Mouse (Mus musculus) C2C12 (cell line): ENCODE data around the gene Ankzf1. TPM values are rescaled to one million over a fixed set of nuclear protein-coding genes. Genes with fewer than 3 reads are reported as not detected.

ENCODE experiments used
- H3K27me3 ChIP-seq: one replicate; pipeline ENCODE4 v1.6.1; 2011; ENCODE audit not compliant: control insufficient read depth, insufficient read depth, insufficient read length
- H3K36me3 ChIP-seq: one replicate; pipeline ENCODE4 v1.6.1; 2011; ENCODE audit not compliant: control insufficient read depth, insufficient read depth
- H3K4me3 ChIP-seq: one replicate; pipeline ENCODE4 v1.5.1; 2011; ENCODE audit warnings: mild to moderate bottlenecking, control low read depth; ENCODE audit not compliant: poor library complexity, insufficient read depth, severe bottlenecking
- H3K79me2 ChIP-seq: one replicate; pipeline ENCODE4 v1.6.1; 2011; ENCODE audit not compliant: control insufficient read depth, insufficient read depth
- H3K79me3 ChIP-seq: one replicate; pipeline ENCODE4 v1.6.1; 2011; ENCODE audit warnings: low read depth, control low read depth
- H3ac ChIP-seq: one replicate; pipeline ENCODE3; 2011; ENCODE audit warnings: low read depth; ENCODE audit not compliant: control insufficient read depth, insufficient read length
- CEBPB ChIP-seq: IDR thresholded peaks from one replicate; pipeline ENCODE4 v1.6.1; 2011; ENCODE audit warnings: low read depth, mild to moderate bottlenecking, control low read depth, moderate library complexity
- CTCF ChIP-seq: IDR thresholded peaks from one replicate; pipeline ENCODE4 v1.5.1; 2011; ENCODE audit not compliant: control insufficient read depth, insufficient read depth, insufficient read length
- FOSL1 ChIP-seq: IDR thresholded peaks from one replicate; pipeline ENCODE4 v1.8.0; 2011; ENCODE audit warnings: mild to moderate bottlenecking, low read length; ENCODE audit not compliant: poor library complexity, insufficient read depth, severe bottlenecking
- MAX ChIP-seq: IDR thresholded peaks from one replicate; pipeline ENCODE4 v1.6.1; 2011; ENCODE audit warnings: mild to moderate bottlenecking, control low read depth
- MYOD1 ChIP-seq: IDR thresholded peaks from one replicate; pipeline ENCODE4 v1.6.1; 2011; ENCODE audit warnings: low read depth; ENCODE audit not compliant: control insufficient read depth, insufficient read length
- MYOG ChIP-seq: IDR thresholded peaks from one replicate; pipeline ENCODE4 v1.6.1; 2011; ENCODE audit not compliant: control insufficient read depth, insufficient read length; ENCODE audit errors: extremely low read depth
- USF1 ChIP-seq: IDR thresholded peaks from one replicate; pipeline ENCODE4 v1.6.1; 2011; ENCODE audit warnings: low read depth, mild to moderate bottlenecking, control low read depth, moderate library complexity
- polyA plus RNA-seq: library from polyadenylated mRNA; unstranded; fragments of >200 nt; fragmentation: generic; extraction: Trizol; gene quantifications from one replicate; pipeline ENCODE4 v1.2.1, GENCODE M21; 2012; ENCODE audit warnings: missing spikeins

Gene Ankzf1
- polyA plus RNA-seq, 1 experiment = 4.0 TPM

DNA sequence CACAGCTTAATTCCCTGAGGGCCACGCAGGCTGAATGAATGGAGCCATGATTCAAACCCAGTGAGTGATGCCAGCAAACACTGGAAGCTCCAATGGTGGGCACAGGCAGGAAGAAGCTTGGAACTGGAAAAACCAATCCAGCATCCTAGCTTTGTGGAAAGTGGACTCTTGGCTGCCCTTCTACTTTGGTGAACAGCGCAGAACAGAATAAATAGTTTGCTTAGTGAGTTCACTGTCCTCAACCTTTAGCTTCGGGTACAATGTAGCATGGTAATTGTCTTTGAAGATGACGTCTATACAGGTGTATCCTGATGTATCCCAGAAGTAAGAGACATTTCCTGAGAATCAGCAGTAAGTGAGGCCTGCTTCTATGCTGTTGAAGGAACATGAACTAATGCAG is 43.2 kb upstream of the Ankzf1 start:
- Histone ChIP-seq H3ac (no peak overlapping the region), H3K36me3 (peaks cover 48% of the 10 kb centered on the region), H3K79me3 (peaks cover 7% of the 10 kb centered on the region), H3K27me3 (no peaks in the 10 kb centered on the region), H3K4me3 (no peak overlapping the region), H3K79me2 (peaks cover 12% of the 10 kb centered on the region)
- TF ChIP-seq USF1 = no peak
- TF ChIP-seq MYOG = no peak
- TF ChIP-seq CTCF = no peak
- TF ChIP-seq MAX = no peak
- no peak for TF ChIP-seq FOSL1
- TF ChIP-seq CEBPB = no peak
- no peak for TF ChIP-seq MYOD1

DNA sequence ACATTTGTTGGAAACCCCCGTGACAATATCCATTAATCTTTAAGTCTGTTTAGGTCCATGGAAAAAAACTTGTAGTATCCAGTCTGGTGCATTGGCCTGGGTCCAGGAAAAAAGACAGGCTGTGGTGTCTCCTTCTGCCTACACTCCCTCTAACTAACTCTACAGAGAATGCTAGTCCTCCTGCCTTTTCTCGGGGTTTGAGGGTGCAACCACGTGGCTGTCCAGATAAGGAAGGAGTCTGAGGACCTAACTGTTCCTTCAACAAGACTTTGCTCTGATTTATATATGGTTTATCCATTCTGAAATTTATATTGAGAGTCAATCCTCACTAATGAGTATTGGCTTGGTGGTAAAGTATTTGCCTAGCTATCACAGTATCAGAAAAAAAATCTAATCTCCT is 36.1 kb upstream of the Ankzf1 start:
- no peak overlapping the region for H3K4me3 ChIP-seq
- no peak overlapping the region for H3ac ChIP-seq
- H3K27me3 ChIP-seq = no peaks in the 10 kb centered on the region
- no peaks in the 10 kb centered on the region for H3K36me3 ChIP-seq
- no peaks in the 10 kb centered on the region for H3K79me2 ChIP-seq
- no peaks in the 10 kb centered on the region for H3K79me3 ChIP-seq
- TF ChIP-seq MYOG = no peak
- no peak for TF ChIP-seq CTCF
- TF ChIP-seq USF1 = no peak
- no peak for TF ChIP-seq MYOD1
- no peak for TF ChIP-seq FOSL1
- TF ChIP-seq MAX = no peak
- no peak for TF ChIP-seq CEBPB

DNA sequence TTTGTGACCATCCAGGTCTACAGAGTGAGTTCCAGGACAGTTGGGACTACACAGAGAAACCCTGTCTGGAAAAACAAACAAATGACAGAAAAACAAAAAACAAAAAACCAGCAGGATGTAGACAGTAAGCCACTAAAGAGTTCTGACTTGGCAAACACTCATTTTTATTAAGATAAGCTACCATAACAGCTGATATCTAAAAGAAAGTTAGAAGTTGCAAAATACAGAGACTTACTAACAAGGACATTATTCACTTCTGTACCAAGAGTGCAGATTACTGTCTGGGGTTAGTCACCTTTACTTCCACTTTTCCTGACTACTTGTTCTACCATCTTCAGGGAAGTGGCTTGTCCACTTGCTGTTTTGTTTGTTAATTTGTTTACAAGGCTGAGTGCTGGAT is 33.0 kb upstream of the Ankzf1 start:
- H3K27me3 ChIP-seq = no peaks in the 10 kb centered on the region
- no peak overlapping the region for H3K4me3 ChIP-seq
- no peak overlapping the region for H3ac ChIP-seq
- H3K79me2 ChIP-seq = no peaks in the 10 kb centered on the region
- TF ChIP-seq USF1 (no peak), MYOD1 (no peak), CTCF (no peak), MAX (no peak), MYOG (no peak), CEBPB (no peak), FOSL1 (no peak)
- H3K79me3 ChIP-seq = no peaks in the 10 kb centered on the region
- no peaks in the 10 kb centered on the region for H3K36me3 ChIP-seq

DNA sequence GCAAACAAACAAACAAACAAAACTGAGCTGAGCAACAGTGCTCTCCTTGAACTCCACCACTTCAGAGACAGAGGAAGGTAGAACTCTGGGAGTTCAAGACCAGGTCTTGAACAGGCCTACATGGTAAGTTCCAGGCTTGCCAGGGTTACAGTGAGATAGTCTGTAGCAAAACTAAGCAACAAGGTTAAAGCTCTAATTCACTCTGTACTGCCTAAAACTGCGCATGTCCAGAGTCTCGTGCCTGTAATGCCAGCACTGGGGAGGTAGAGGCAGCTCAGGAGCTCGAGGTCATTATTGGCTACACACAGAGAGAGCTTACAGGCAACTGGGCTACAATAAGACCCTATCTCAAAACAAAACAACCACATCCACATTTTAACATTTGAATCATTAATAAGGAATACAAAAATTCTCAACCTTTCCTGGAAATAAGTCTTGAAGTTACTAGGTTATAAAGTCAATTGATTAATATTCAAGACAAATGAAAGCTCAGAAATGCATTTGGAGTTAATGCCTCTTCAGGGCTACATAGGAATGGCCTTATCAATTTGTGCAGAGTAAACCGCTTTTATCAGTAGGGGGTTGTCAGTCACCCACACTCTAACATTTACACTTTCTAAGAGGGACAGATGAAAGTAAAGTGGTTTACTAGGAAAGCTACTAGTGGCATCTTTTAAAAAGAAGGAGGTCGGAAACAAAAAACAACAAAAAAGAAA is 32.3 kb upstream of the Ankzf1 start:
- Histone ChIP-seq H3ac (no peak overlapping the region), H3K4me3 (no peak overlapping the region), H3K79me3 (no peaks in the 10 kb centered on the region), H3K27me3 (no peaks in the 10 kb centered on the region), H3K79me2 (no peaks in the 10 kb centered on the region), H3K36me3 (no peaks in the 10 kb centered on the region)
- no peak for TF ChIP-seq MYOG
- TF ChIP-seq MYOD1 = no peak
- no peak for TF ChIP-seq MAX
- no peak for TF ChIP-seq USF1
- no peak for TF ChIP-seq CEBPB
- no peak for TF ChIP-seq FOSL1
- TF ChIP-seq CTCF = no peak

DNA sequence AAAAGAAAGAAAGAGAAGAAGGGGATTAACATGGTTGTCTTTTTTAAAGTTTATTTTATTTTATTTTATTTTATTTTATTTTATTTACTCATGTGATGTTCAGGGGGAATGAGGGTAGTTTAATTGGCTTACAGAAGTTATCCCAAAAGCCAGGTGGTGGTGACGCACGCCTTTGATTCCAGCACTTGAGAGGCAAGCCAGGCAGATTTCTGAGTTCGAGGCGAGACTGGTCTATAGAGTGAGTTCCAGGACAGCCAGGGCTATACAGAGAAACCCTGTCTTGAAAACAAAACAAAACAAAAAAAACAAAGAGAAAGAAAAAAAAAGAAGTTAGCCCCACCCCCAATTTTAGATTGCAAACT is 31.7 kb upstream of the Ankzf1 start:
- Histone ChIP-seq H3ac (no peak overlapping the region), H3K36me3 (no peaks in the 10 kb centered on the region), H3K79me3 (no peaks in the 10 kb centered on the region), H3K27me3 (no peaks in the 10 kb centered on the region), H3K79me2 (no peaks in the 10 kb centered on the region), H3K4me3 (no peak overlapping the region)
- TF ChIP-seq CTCF (no peak), FOSL1 (no peak), CEBPB (no peak), MYOD1 (no peak)

DNA sequence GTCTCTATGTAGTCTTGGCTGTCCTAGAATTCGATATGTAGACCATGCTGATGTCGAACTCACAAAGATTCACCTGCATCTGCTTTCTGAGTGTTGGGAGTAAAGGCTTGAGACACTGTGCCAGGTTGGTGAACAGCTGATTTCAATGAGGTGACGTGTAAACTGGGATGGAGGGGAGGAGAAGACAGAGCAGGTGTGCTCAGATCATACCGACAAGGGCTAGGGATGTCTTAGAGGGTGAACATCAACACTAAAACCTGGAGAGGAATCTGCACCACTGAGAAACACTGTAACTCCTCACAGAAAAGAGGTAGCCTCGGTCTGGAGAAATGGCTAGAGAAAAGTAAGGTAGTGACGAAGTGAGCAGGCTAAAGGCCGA is 23.9 kb upstream of the Ankzf1 start:
- peaks cover 24% of the 10 kb centered on the region for H3K36me3 ChIP-seq
- no peaks in the 10 kb centered on the region for H3K79me2 ChIP-seq
- TF ChIP-seq CEBPB (no peak), FOSL1 (no peak), CTCF (no peak), MAX (no peak), MYOD1 (no peak), USF1 (no peak), MYOG (no peak)
- no peaks in the 10 kb centered on the region for H3K27me3 ChIP-seq
- peak overlapping the region; percentile 56 for H3ac ChIP-seq
- peak overlapping the region; percentile 42 for H3K4me3 ChIP-seq
- H3K79me3 ChIP-seq = no peaks in the 10 kb centered on the region
